ENCODE assay signal across 19 mouse cellular contexts in the genomic region with DNA sequence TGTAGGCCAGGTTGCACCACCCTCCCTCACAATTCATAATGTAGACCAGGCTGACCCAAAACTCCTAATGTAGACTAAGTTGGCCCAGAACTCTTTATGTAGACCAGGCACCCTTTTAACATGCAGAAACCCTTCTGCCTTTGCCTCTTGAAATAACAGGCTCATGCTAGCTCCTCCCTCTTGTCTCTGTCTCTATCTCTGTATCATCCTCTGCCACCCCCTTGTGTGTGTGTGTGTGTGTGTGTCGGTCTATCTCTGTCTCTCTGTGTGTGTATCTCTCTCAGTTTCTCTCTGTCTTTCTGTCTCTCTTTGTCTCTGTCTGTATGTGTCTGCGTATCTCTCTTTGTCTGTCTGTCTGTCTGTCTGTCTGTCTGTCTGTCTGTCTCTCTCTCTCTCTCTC. TPM values are rescaled to one million over a fixed set of nuclear protein-coding genes. Genes with fewer than 3 reads are reported as not detected.
A peak's percentile ranks its signal among the peaks of the same experiment; 100 is the strongest.
DNase-seq lines count a peak whose midpoint lies in the region; ATAC-seq and TF ChIP-seq lines count a peak whose summit lies in the region.
"Had no signal": no experiment of that assay in that cellular context is flagged by ENCODE, and none has a peak within 500 bp of the region (broad histone marks: within the 10 kb centered on the region; RNA-seq: fewer than 3 reads in every experiment).

No protein-coding gene starts in this region.

- no peak overlapping the region for H3K4me2 ChIP-seq in forebrain, embryonic 12.5 days
- no peak overlapping the region for H3K4me2 ChIP-seq in forebrain, postnatal 0 days (ENCODE audit: low read depth)
- H3K4me2 ChIP-seq in heart, embryonic 16.5 days (ENCODE audit: low read depth, low read length), result no peak overlapping the region
- H3K4me2 ChIP-seq in forebrain, embryonic 14.5 days (ENCODE audit: low read length), result no peak overlapping the region
- H3K4me2 ChIP-seq: hindbrain, embryonic 13.5 days had no signal

- ATAC-seq in forebrain, embryonic 12.5 days (ENCODE audit: low FRiP score), result no peak
- ATAC-seq in forebrain, postnatal 0 days, result no peak
- no peak for ATAC-seq in heart, embryonic 16.5 days (replicated peaks; ENCODE audit: extremely low read depth, insufficient read depth, low FRiP score)
- ATAC-seq in forebrain, embryonic 14.5 days, result no peak
- peak; percentile 53 for ATAC-seq in megakaryocyte-erythroid progenitor cell, adult 5-6 weeks (replicated peaks; ENCODE audit: low FRiP score, low TSS enrichment, poor library complexity, severe bottlenecking)

- H3K9me3 ChIP-seq in forebrain, embryonic 12.5 days, result no peaks in the 10 kb centered on the region
- no peaks in the 10 kb centered on the region for H3K9me3 ChIP-seq in forebrain, postnatal 0 days (ENCODE audit: low read length)
- no peaks in the 10 kb centered on the region for H3K9me3 ChIP-seq in heart, embryonic 16.5 days (replicated peaks; ENCODE audit: control insufficient read depth, low read length)
- no peaks in the 10 kb centered on the region for H3K9me3 ChIP-seq in forebrain, embryonic 14.5 days (replicated peaks; ENCODE audit: control insufficient read depth, low read length)
- H3K9me3 ChIP-seq: embryonic facial prominence, embryonic 15.5 days; heart, embryonic 10.5 days; hindbrain, embryonic 13.5 days had no signal

- intact Hi-C loops in heart, adult 2 months (cut with DNase I), result no loop called here

- DNase-seq in forebrain, postnatal 0 days, result no peak
- DNase-seq in heart, adult 2 months, result no peak
- no peak for DNase-seq in forebrain, embryonic 14.5 days (ENCODE audit: low spot score)
- no peak for DNase-seq in lung, postnatal 10 days
- DNase-seq: adrenal gland, postnatal 10 days; embryo, embryonic 11 days; gastrocnemius, postnatal 10 days; heart, postnatal 10 days; kidney, adult 11 months had no signal

- no peaks in the 10 kb centered on the region for H3K79me2 ChIP-seq in heart, adult 2 months (replicated peaks; ENCODE audit: control insufficient read depth, insufficient read depth, low read length)

- peaks cover 4% of the 10 kb centered on the region; the same call in 1 of the 2 replicates for H3K27me3 ChIP-seq in forebrain, embryonic 12.5 days
- H3K27me3 ChIP-seq in forebrain, postnatal 0 days (ENCODE audit: insufficient read depth, low read length), result no peaks in the 10 kb centered on the region
- no peaks in the 10 kb centered on the region for H3K27me3 ChIP-seq in heart, embryonic 16.5 days (ENCODE audit: control insufficient read depth, insufficient read depth, low read length)
- no peaks in the 10 kb centered on the region for H3K27me3 ChIP-seq in heart, adult 2 months (ENCODE audit: control insufficient read depth, insufficient read depth, low read length)
- H3K27me3 ChIP-seq in forebrain, embryonic 14.5 days (replicated peaks; ENCODE audit: control insufficient read depth, insufficient read depth, low read length), result no peaks in the 10 kb centered on the region
- H3K27me3 ChIP-seq: embryonic facial prominence, embryonic 15.5 days had no signal

- TF ChIP-seq POLR2A in heart, adult 2 months (IDR thresholded peaks at IDR 0.05; ENCODE audit: insufficient read depth, low read depth, low read length), result no peak

- H3K4me3 ChIP-seq in forebrain, embryonic 12.5 days (replicated peaks), result no peak overlapping the region
- H3K4me3 ChIP-seq in forebrain, postnatal 0 days (ENCODE audit: low read depth, low read length), result no peak overlapping the region
- H3K4me3 ChIP-seq in heart, embryonic 16.5 days (ENCODE audit: low read length), result no peak overlapping the region
- no peak overlapping the region for H3K4me3 ChIP-seq in heart, adult 2 months
- H3K4me3 ChIP-seq in forebrain, embryonic 14.5 days (ENCODE audit: low read depth, low read length), result no peak overlapping the region
- H3K4me3 ChIP-seq: embryonic facial prominence, embryonic 15.5 days; erythroblast, embryonic 14.5 days; heart, embryonic 10.5 days; hindbrain, embryonic 13.5 days had no signal

- H3K27ac ChIP-seq in forebrain, embryonic 12.5 days, result peak overlapping the region; percentile 75; the same call in 1 of the 2 replicates
- no peak overlapping the region for H3K27ac ChIP-seq in forebrain, postnatal 0 days (ENCODE audit: low read depth, low read length)
- peak overlapping the region; percentile 86; the same call in 1 of the 2 replicates for H3K27ac ChIP-seq in heart, embryonic 16.5 days (ENCODE audit: low read length)
- H3K27ac ChIP-seq in heart, adult 2 months, result no peak overlapping the region; the same call in 1 of the 2 replicates
- peak overlapping the region; percentile 81; the same call in 1 of the 2 replicates for H3K27ac ChIP-seq in forebrain, embryonic 14.5 days (ENCODE audit: low read depth, low read length)
- H3K27ac ChIP-seq: hindbrain, embryonic 13.5 days; hindbrain, postnatal 0 days had no signal

- WGBS in forebrain, embryonic 12.5 days, result 92% methylated on average over 2 of the region's 2 CpGs
- 91% methylated on average over 2 of the region's 2 CpGs for WGBS in forebrain, postnatal 0 days
- 88% methylated on average over 2 of the region's 2 CpGs for WGBS in heart, embryonic 16.5 days
- WGBS in heart, adult 2 months, result 81% methylated on average over 2 of the region's 2 CpGs
- WGBS in forebrain, embryonic 14.5 days, result 88% methylated on average over 2 of the region's 2 CpGs

- no peak for TF ChIP-seq CTCF in forebrain, postnatal 0 days (IDR thresholded peaks at IDR 0.05; ENCODE audit: low read depth)
- no peak for TF ChIP-seq CTCF in heart, adult 2 months (IDR thresholded peaks at IDR 0.05)

- TF ChIP-seq EP300 in heart, adult 2 months (IDR thresholded peaks at IDR 0.05; ENCODE audit: insufficient read depth, low read depth, low read length), result no peak

- peaks cover 31% of the 10 kb centered on the region for H3K4me1 ChIP-seq in forebrain, embryonic 12.5 days
- 0 out of 2 replicates have a peak, but pooled peaks cover 4% of the 10 kb centered on the region for H3K4me1 ChIP-seq in forebrain, postnatal 0 days (ENCODE audit: insufficient read depth)
- H3K4me1 ChIP-seq in heart, embryonic 16.5 days (ENCODE audit: control insufficient read depth, insufficient read depth, low read length), result peaks cover 33% of the 10 kb centered on the region
- H3K4me1 ChIP-seq in heart, adult 2 months (ENCODE audit: control insufficient read depth, insufficient read depth, low read length), result peaks cover 5% of the 10 kb centered on the region
- peaks cover 21% of the 10 kb centered on the region for H3K4me1 ChIP-seq in forebrain, embryonic 14.5 days (ENCODE audit: control insufficient read depth, insufficient read depth, low read length)

- H3K9ac ChIP-seq in forebrain, embryonic 12.5 days, result no peak overlapping the region
- H3K9ac ChIP-seq in forebrain, postnatal 0 days, result no peak overlapping the region
- H3K9ac ChIP-seq in heart, embryonic 16.5 days (ENCODE audit: low read length), result no peak overlapping the region
- H3K9ac ChIP-seq in heart, adult 2 months (ENCODE audit: low read depth, low read length), result no peak overlapping the region
- H3K9ac ChIP-seq in forebrain, embryonic 14.5 days (ENCODE audit: low read length), result no peak overlapping the region
- H3K9ac ChIP-seq: embryonic facial prominence, embryonic 15.5 days; hindbrain, embryonic 13.5 days had no signal

- H3K36me3 ChIP-seq in forebrain, embryonic 12.5 days (replicated peaks), result no peaks in the 10 kb centered on the region
- H3K36me3 ChIP-seq in forebrain, postnatal 0 days (ENCODE audit: insufficient read depth), result no peaks in the 10 kb centered on the region
- H3K36me3 ChIP-seq in heart, embryonic 16.5 days (ENCODE audit: control insufficient read depth, insufficient read depth), result no peaks in the 10 kb centered on the region
- no peaks in the 10 kb centered on the region for H3K36me3 ChIP-seq in heart, adult 2 months (ENCODE audit: control insufficient read depth, insufficient read depth, low read length)
- H3K36me3 ChIP-seq in forebrain, embryonic 14.5 days (ENCODE audit: control insufficient read depth, insufficient read depth, low read length), result no peaks in the 10 kb centered on the region
- H3K36me3 ChIP-seq: embryonic facial prominence, embryonic 15.5 days; heart, embryonic 10.5 days; hindbrain, embryonic 13.5 days had no signal

RNA-seq across cellular contexts. Expression of gene Otos, which starts 51.5 kb away (rescaled TPM):
- 0.12 and 0.20 TPM in 2 replicates for polyA plus RNA-seq in forebrain, embryonic 12.5 days (2016; fragmentation: Nextera tagmentation; extraction: Ambion mirVana)
- 0.08 TPM in 1 of 2 replicates, not detected in the other for total RNA-seq in forebrain, postnatal 0 days (2014; rRNA removed)
- 0.21 and 0.92 TPM in 2 replicates for polyA plus RNA-seq in forebrain, postnatal 0 days (2015; fragmentation: Nextera tagmentation; extraction: Ambion mirVana)
- 0.24 and 0.47 TPM in 2 replicates for polyA plus RNA-seq in heart, embryonic 16.5 days (2015; fragmentation: Nextera tagmentation; extraction: Ambion mirVana)
- not detected for total RNA-seq in heart, adult 2 months (2021)
- not detected in 2 replicates for polyA plus RNA-seq in heart, adult 2 months (2012; rRNA removed)
- polyA plus RNA-seq in forebrain, embryonic 14.5 days (2014; fragmentation: Nextera tagmentation; extraction: Ambion mirVana), result 0.11 TPM in 1 of 2 replicates, not detected in the other
- total RNA-seq in megakaryocyte-erythroid progenitor cell, adult 5-6 weeks (2014; fragmentation: Nextera tagmentation), result 0.72 and 5.4 TPM in 2 replicates
- total RNA-seq in megakaryocyte-erythroid progenitor cell, adult 5-6 weeks (2017), result not detected in 2 replicates
- total RNA-seq: adrenal gland, postnatal 10 days; heart, postnatal 10 days; hindbrain, postnatal 0 days had no signal
- polyA plus RNA-seq: C2C12; embryonic facial prominence, embryonic 11.5 days had no signal

RNA-seq across cellular contexts. Expression of gene Cops9, which starts 58.3 kb away (rescaled TPM):
- polyA plus RNA-seq in forebrain, embryonic 12.5 days (2016; fragmentation: Nextera tagmentation; extraction: Ambion mirVana), result 383 and 390 TPM in 2 replicates
- total RNA-seq in forebrain, postnatal 0 days (2014; rRNA removed), result 202 and 291 TPM in 2 replicates
- polyA plus RNA-seq in forebrain, postnatal 0 days (2015; fragmentation: Nextera tagmentation; extraction: Ambion mirVana), result 569 and 710 TPM in 2 replicates
- polyA plus RNA-seq in heart, embryonic 16.5 days (2015; fragmentation: Nextera tagmentation; extraction: Ambion mirVana), result 342 and 383 TPM in 2 replicates
- 100 to 1,000 TPM; 215 to 241 TPM for total RNA-seq in heart, adult 2 months (2021)
- polyA plus RNA-seq in heart, adult 2 months (2012; rRNA removed), result 144 and 181 TPM in 2 replicates
- polyA plus RNA-seq in forebrain, embryonic 14.5 days (2014; fragmentation: Nextera tagmentation; extraction: Ambion mirVana), result 509 and 677 TPM in 2 replicates
- 193 and 214 TPM in 2 replicates for total RNA-seq in megakaryocyte-erythroid progenitor cell, adult 5-6 weeks (2014; fragmentation: Nextera tagmentation)
- total RNA-seq in megakaryocyte-erythroid progenitor cell, adult 5-6 weeks (2017), result 142 TPM in 2 replicates

Comparison
In these comparisons a context has a peak if more than half of its experiments do, and no peak if none do; other contexts are left out.
1. H3K27ac ChIP-seq: peak in forebrain, embryonic 12.5 days (single experiment), heart, embryonic 16.5 days (single experiment) and forebrain, embryonic 14.5 days (single experiment); none in forebrain, postnatal 0 days (single experiment) and heart, adult 2 months (single experiment).